Mouse (Mus musculus): ENCODE measurements around the gene Gmpr.

- TF ChIP-seq POLR2A (IDR thresholded peaks at IDR 0.05; ENCODE audit: borderline replicate concordance, control insufficient read depth, low read depth, low read length) (no peak), CTCF (IDR thresholded peaks at IDR 0.05; ENCODE audit: control insufficient read depth, insufficient read depth, low read length) (no peak)
Observed at GRCm38 (mm10) chr13:45468751-45469150, 38.5 kb upstream of the Gmpr start.
